Mouse (Mus musculus): ENCODE data around the gene Nr4a3.
A peak's percentile ranks its signal among the peaks of the same experiment; 100 is the strongest.

The Nr4a3 gene

GRCm38 (mm10) chr4:48110331-48110730, 65.4 kb downstream of the Nr4a3 start:
- DNase-seq (ENCODE audit: low spot score) = no peak

- DNase-seq (ENCODE audit: low spot score) = peak; percentile 6
These were observed 71.2 kb downstream of the Nr4a3 start for GRCm38 (mm10) chr4:48116191-48116590.

- DNase-seq (ENCODE audit: low spot score) = no peak
These were observed 79.4 kb downstream of the Nr4a3 start for GRCm38 (mm10) chr4:48124416-48124772.

GRCm38 (mm10) chr4:48124773-48125469, 80.0 kb downstream of the Nr4a3 start, which contains the start of gene Stx17:
Gene Stx17 (plus strand): TSS chr4:48124915.
- peak; percentile 74 for DNase-seq (ENCODE audit: low spot score)

GRCm38 (mm10) chr4:48130314-48130713, 85.4 kb downstream of the Nr4a3 start:
- no peak for DNase-seq (ENCODE audit: low spot score)

- no peak for DNase-seq (ENCODE audit: low spot score)
These were observed 86.7 kb downstream of the Nr4a3 start for GRCm38 (mm10) chr4:48131606-48132005.

GRCm38 (mm10) chr4:48132721-48133120, 87.8 kb downstream of the Nr4a3 start:
- no peak for DNase-seq (ENCODE audit: low spot score)

Data from ovary, postnatal 14 days (tissue).